Mouse (Mus musculus) cerebellum, adult 18-20 months (tissue): ENCODE results near the gene Rif1.

Experiments used
- DNase-seq, 2 experiments: peaks; one replicate each; pipeline ENCODE4 v3.0.0; 2021

Gene Rif1

DNA sequence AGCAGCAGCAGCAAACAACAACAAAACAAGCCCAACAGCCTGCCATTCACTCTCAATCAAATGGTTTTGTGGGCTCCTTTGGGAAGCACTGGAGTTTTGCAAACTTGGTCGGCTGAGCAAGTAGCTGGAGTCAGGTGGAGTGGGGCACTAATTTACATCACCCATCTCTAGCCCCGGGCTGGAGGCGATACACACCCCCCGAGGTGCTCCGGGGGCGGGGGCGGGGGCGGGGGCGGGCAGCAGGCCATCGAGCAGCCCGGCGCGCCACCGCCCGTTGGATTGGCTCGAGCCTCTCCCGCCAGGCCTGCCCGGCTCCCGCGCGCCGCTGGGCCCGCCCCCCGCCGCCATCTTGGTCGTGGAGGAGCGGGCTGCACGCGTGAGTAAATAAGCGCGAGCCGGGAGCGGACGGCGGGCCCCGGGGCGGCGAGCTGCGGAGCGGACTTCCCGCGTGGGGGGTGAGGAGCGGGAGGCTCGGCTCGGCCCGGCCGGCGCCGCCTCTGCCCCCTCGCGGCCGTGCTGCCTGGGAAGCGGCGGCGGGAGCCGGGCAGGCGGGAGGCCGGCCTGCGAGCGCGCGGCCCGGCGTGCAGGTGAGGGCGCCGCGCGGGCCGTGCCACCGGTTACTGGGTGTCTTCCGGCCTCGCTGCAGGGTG is at the start of gene Rif1:
TSS of gene Rif1 (plus strand) at position 342 of the 650 bp plus-strand sequence.
- DNase-seq, result peak; percentile 90 to 94

DNA sequence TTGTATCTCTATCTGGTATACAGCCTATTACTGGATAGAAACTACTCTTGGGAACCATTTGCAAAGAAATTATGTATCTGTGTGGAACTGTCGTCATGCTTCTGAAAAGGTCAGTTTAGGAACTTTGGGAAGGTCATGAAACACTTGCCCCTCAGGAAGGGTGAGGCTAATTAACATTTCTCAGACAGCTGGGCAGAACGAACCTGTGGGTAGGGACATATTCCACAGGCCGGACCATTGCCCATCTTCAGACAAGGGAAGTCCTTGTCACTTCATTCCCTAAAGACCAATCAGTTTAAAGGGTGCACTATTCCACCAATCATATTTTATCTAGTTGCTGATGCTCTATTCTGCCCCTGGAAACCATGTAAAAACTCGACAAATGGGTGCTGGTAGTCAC is 45.6 kb upstream of the Rif1 start:
- no peak for DNase-seq

DNA sequence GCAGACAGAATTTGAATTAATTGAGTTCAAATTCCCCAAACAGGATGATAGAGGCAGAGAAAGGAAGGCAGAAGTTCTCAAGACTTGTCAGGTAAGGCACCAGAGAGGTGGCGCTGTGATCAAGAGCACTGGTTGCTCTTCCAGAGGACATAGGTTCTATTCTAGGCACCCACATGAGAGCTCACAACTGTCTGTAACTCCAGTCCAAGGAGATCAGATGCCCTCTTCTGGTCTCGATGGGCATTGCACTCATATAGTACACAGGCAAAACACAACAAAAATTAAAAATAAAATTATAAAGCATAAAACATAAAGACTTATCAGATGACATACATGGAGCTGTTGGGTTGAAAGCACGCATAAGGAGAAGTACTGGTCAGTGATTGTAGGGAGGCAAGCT is 43.2 kb upstream of the Rif1 start:
- no peak for DNase-seq

DNA sequence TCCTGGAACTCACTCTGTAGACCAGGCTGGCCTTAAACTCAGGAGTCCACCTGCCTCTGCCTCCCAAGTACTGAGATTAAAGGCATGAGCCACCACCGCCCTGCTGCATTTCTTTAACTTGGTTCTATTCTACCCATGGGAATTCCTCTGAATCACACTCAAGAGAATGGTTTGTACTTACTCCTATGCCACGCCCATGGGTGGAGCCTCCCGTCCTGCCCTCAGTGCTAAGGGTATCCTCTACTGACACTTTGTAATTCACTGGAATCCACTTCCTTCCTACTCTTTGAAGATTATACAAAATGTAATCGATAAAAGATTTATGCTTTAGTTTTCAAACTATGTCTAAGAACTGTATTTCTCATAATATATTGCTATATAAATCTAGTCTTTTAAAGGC is 41.1 kb upstream of the Rif1 start:
- no peak for DNase-seq

DNA sequence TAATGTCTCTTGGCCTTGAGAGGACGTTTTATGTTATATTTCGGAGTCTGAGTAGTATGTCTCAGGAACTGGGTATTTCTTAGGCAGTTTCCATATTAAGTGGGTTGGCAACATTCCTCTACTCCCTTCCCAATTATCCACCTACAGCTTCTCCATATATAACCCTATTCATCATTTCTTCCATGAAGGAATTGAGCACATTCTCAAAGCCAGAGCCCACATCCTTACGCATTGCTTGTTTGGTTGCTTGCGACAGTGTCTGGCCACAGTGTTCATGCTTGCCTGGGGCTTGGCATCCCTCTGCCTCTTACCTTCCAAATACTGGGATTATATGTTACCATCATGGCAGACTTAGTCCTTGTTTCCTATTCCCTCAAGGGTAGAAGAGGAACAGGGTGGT is 38.0 kb upstream of the Rif1 start:
- no peak for DNase-seq

DNA sequence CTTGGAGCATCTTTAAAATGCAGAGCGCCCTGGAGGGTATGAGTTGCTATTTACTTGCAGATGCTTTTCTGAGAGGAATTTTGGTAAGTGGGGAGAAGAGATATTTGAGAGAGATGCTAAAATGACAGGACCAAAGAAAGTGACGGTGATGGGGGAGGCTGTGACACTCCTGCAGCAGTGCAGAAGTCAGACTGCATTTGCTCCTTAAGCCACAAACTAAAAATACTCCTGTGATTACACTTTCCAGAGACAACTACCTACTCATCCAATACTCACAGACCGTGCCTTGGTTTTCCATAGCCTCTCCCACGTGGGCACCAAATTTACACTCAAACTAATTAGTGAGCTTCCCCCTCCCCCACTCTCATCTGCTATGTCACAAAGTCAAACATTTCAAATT is 37.5 kb upstream of the Rif1 start:
- DNase-seq, result no peak

DNA sequence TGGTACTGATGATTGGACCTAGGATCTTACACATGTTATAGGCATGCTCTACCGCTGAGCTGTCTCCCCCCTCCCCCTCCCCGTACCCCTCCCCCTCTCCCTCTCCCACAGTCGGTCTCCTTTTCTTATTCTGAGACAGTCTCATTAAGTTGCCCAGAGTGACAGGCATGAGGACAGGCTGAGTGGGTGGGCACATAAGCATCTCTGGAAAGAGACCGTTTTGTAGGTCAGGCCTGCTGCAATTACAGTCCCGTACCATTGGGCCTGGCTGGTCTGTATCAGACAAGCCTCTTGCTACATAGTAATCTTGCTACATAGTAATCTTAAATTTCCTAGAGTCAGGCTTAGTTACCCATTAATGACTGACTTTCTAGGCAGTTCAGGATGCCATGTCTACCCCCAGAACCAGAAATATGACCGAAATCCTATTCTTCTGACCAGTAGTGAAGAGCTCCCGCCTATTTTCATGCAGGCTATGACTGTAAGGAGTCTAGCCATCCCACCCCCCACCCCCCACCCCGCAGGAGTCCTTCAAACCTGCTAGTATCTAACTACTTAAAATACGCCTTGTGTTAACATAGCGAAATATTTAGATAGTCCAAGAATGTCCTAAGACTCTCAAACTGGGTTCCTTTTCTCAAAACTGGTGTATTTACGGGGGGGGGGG is 35.6 kb upstream of the Rif1 start:
- DNase-seq, result no peak

DNA sequence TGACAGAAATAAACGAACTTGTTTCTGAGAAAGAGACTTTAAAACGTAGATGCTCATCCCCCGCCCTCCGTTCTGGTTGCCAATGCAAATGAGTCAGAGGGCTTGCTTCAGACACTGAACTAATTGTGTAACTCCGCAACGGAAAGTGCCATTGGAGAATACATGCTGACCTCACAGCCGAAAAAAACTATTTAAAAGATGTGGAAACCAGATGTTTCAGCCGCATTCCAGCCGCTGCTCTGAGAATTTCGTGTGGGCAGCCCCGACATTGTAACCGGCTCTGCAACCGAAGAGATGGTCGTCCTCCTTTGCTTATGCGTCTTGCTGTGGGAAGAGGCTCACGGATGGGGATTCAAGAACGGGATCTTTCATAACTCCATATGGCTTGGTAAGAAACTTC is 34.8 kb upstream of the Rif1 start, which contains the start of gene Tnfaip6:
TSS of gene Tnfaip6 (plus strand) at position 128 of the 400 bp plus-strand sequence.
- DNase-seq, result peak; percentile 19 to 35

DNA sequence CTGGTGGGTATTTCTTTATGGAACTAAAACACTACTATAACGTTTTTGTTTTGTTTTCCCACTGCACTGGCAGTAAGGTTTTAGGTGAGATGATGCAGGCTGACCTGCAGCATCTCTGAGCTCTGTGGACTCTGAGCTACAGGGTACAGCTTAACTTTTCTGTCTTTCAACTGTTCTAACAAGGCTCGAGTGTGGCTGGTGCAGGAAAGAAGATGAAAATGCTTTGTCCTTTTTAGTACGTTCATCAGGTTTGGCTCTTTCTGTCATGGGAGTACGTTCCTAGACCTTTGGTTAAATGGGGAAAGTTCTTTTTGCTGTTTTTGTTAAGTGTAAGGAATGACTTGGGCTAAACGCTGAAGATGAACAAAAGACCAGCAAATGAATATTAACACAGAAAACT is 34.1 kb upstream of the Rif1 start:
- no peak for DNase-seq

DNA sequence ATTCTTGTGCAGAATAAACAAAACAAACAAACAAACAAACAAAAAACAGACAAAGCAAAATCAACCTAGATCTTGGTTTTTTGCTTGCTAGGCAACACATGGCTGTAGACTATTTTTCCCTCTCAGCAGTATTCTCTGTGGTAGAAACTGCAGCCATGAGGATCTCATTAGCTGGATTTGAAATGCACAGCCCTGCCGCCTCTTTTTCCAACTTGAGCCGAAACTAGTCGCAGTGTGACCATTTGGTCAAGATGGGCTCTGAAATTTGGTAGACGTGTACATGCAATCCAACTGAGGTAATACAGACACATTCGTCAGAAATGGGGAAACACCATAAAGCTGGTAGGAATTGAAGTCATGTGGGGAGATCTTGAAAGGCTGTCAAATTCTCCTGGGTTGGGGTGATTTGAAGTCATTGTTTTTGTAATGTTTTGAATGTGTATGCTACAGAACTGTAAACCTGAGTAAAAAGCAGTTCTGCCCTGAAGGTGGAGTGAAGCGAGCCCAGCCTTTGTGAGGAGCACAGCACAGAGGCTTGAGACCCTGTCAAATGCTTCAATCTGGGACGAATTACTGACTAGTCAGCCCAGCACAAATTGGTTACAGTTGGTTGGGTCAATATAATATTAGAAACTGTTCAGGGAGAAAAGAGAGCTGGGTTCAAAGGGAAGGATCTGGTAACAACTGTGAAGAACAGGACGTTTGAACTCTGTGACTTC is 33.4 kb upstream of the Rif1 start:
- no peak for DNase-seq

DNA sequence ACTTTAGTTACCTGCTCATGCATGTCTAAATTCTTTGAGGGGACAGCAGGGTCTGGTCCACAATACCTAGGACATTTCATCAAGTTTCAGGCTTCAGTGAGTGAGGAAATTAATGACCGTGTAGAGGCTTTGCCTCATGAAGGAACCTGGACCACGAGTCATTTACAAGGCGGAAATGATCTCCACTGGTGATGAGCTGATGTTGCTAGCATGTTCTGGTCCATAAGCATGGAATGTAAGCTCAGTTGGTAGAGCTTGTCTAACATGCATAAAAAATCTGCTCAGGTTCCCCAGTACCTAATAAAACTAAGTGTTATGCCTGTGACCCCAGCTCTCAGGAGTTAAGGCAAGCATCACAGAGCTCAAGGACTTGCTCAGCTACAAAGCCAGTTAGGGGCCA is 30.5 kb upstream of the Rif1 start:
- no peak for DNase-seq

DNA sequence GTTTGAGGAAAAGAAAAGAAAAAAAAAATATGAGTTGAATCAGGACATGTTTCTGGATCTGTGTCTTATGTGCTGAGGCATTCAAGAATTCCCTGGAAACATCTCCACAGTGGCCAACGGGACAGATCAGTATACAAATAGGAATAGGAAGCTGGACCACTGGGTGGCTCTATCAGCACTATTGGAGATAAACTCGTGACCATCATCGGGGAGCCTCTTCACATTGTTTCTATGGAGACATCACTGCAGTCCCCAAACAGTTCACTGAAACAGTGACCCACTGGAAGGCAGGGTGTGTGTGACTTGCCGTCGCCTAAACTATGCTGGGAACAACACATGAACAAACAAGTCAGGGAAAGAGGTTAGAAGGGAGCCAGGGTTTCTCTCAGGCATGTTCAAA is 29.9 kb upstream of the Rif1 start:
- peak; percentile 15 to 17 for DNase-seq

DNA sequence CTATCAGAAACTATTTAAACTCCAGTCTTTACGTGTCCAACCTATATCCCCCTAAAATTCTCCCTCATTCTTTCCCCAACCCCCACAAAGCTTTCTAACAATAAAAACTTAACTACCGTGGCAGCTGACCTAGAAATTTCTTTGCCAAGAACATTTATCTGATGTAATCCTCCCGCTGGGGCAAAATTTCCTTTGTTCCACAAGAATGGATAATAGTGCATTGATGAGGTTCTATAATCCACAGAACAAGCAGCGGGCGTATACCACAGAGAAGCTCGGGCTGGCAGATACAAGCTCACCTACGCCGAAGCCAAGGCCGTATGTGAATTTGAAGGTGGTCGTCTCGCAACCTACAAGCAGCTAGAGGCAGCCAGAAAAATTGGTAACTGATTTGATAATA is 29.1 kb upstream of the Rif1 start:
- DNase-seq, result no peak

DNA sequence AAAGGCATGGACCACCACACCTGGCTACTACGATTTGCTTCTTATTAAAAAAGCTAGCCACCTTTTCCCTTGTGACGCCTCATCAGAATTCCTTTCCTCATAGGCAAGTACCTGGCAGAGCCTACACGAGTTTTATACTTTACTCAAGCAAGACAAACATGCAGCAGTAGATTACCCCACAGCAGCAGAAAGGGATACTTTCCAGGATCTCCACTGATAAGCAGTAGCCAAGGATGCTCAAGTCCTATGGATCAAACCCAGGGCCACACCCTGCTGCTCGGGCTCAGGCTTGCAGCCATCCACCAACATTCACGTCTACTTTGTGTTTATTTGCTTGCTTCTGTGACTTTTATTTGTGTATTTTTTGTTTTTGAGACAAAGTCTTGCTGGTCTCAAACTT is 26.6 kb upstream of the Rif1 start:
- no peak for DNase-seq

DNA sequence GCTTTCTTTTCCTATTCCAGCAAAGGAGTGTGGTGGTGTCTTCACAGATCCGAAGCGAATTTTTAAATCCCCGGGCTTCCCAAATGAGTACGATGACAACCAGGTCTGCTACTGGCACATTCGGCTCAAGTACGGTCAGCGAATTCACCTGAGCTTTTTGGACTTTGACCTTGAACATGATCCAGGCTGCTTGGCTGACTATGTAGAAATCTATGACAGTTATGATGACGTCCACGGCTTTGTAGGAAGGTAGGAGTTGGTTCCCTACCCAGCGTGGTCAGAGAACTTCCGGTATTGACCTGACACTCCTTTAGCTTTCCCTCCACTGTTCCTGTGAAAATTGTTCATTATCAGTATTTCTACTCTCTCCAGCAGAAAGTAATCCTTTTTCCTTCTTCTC is 21.8 kb upstream of the Rif1 start:
- no peak for DNase-seq

DNA sequence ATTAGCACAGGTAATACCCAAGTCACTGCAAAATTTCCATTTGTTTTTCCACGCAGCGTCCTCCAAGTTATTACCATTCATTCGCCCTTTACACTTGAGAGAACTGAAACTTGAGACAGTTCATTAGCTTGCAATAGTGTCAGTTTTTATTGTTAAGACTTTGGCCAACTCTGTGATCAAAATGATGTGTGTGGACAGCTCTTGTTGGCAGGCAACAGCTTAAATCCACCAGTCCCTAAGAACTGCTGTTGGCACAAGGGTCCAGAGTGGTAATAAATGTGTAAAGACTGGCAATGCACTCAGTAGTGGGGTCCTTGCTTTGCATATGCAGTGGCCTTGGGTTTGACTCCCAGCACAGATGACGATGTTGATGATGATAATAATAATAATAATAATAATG is 20.3 kb upstream of the Rif1 start:
- DNase-seq, result no peak

DNA sequence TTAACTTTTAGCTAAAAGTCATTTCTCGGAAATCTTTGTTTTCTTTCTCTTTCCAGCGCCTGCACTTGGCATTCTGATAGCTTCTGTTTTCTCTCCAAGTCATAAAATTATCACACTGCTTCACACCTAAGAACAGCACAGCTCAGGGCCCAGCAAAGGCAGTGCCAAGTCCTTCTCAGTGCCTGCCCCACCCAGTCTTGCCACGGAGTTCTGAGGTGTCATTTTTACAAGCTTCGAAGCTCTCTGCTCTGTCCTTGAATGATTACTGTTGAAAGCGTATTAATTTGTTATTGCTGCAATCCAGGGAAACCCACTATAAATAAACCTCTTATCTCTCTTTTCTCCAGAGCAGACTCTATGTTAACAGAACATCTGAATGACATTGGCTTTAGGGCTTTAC is 19.1 kb upstream of the Rif1 start:
- DNase-seq, result no peak

DNA sequence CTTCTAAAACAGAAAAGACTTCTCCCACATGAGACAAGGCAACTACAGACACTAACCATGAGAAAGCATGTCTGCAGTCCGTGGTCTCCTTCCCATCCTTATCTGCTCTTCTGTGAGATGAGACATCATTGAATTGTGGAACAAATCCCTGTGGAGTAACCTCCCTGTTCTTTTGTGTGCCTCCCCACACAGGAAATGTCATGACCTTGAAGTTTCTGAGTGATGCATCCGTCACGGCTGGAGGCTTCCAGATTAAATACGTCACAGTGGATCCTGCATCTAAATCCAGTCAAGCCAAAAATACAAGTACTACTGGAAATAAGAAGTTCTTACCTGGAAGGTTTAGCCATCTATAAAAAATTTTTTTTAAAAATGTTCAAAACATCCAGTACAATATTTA is 17.0 kb upstream of the Rif1 start:
- DNase-seq, result no peak

DNA sequence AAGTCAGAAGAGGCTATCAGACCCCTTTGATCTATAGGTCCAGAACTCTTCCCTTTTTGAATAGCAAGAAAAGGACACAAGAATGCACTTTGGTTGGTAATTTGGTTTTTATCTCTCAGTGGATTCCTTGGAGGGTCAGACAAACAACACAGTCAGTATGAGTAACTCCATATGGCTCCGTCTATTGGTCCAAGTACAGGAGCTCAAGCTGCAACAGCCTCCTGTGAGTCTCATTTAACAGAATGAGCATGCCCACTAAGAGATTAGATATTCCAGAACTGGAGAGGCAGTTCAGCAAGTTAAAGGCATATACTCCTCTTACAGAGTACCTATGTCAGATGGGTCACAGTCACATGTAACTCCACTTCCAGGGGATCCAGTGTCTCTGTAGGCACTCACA is 15.5 kb upstream of the Rif1 start:
- DNase-seq, result no peak

DNA sequence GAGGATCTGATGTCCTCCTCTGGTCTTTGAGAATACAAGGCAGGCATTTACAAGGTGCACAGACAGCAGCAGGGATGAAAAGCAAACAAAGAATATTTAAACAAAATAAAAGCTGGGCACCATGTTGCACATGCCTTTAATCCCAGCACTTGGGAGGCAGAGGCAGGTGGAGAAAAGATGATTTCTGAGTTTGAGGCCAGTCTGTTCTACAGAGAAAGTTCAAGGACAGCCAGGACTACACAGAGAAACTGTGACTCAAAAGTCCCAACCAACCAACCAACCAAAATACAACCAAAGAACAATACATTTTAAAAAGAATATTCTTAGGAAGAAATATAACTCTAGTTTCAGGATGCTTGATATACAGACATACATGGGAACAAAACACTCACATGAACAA is 15.0 kb upstream of the Rif1 start:
- DNase-seq, result no peak

DNA sequence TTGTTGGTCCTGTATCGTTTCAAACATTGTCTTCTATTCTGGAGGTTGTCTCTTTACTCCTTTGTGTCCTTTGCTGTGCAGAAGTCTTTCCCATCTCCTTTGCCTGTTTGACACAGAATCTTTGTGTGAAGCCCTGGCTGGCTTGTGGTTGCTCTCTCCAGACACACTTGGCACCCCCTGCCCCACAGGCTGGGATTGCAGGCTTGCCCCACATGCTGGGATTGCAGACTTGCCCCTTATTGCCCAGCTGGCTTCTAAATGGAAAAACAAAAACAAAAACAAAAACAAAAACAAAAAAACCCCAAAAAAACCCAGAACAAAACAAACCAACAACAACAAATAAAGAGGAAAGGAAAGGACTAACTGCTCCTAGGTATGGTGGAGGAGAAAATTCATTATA is 4.0 kb upstream of the Rif1 start:
- DNase-seq, result no peak

DNA sequence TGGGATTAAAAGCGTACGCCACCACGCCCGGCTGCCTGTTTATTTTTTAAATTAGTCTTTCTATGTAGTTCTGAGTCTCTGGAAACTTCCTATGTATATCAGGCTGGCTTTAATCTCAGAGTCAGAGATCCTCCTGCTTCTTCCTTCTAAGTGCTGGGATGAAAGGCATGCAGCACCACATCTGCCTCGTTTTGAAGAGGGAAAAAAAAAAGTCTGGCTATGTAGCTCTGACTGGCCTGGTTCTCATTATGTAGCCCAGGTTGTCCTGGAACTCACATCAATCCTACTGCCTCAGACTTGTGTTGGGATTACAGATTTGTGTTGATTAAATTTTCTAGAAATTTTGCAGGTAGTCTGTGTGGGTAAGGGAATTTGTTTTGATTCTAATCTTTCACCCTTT is 1.8 kb upstream of the Rif1 start:
- DNase-seq, result no peak

DNA sequence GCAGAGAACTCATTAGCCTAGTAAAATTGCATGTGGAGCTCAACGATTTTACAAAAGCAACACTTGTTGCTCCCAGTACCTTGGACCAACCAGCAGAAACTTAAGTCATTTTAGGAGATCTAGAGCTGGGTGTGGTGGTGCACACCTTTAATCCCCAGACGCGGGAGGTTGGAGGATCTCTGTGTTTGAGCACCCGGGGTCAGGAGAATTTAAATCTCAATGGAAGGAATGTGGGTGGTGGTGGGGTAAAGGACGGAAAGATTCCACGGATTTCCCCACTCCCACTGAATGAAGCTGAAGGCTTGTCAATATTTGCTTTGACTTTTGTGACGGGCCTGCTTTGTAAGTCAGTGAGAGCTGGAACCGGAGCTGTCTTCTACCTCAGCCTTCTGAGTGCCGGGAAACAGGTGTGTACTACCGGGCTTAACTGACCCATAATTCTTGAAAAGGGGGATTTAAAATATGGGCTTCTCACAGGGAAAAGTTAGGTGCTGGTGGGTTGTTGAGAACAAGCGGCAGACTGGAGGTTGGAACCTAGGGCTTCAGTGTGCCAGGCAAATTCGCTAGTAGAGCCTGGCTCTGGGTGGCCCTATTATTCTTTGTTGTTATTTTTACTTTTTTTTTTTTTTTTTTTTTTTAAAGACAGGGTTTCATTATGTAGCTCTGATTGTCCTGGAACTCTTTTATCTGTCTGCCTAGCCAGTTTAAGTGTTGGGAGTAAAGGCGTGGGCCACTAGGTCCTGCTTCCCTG is 1.2 kb upstream of the Rif1 start:
- no peak for DNase-seq

DNA sequence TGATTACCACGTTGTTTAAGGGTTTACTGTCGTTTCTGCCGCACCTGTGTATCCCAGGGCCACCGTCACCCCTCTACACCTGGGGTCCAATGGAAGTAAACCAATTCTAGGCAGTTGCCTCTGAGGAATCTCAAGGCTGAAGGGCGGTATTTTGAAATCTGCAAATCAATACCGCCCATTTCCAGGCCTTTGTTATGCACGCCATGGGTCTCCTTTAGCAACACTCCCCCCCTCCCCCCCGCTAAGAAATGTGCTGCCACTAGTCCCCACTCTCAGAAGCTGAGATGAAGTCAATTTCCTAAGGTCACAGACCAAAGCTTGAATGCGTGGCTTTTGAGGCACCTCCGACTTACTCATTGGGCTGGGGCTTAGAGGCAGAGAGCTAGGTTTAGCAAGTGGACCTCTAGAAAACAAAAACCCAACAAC is 554 bp upstream of the Rif1 start:
- DNase-seq, result no peak
